Mouse (Mus musculus) liver, postnatal 0 days (tissue): Measurements from ENCODE around the gene Gsg1l.

Source experiments
- CTCF ChIP-seq: sonication (generic); IDR thresholded peaks from 2 replicates; pipeline ENCODE4 v1.5.1; 2016; ENCODE audit warnings: antibody characterized with exemption, low read depth
- EP300 ChIP-seq: IDR thresholded peaks from 2 replicates; pipeline ENCODE4 v1.6.1; 2016; ENCODE audit warnings: antibody characterized with exemption, low read depth, mild to moderate bottlenecking

GRCm38 (mm10) chr7:125899916-125900315 lies 182.3 kb downstream of the Gsg1l start:
- TF ChIP-seq CTCF (no peak), EP300 (no peak)
